Mouse (Mus musculus) intestine, embryonic 15.5 days (tissue): ENCODE measurements around the gene Fam219a. TPM values are rescaled to one million over a fixed set of nuclear protein-coding genes. Genes with fewer than 3 reads are reported as not detected.
A peak's percentile ranks its signal among the peaks of the same experiment; 100 is the strongest.

Source experiments
- ATAC-seq: fragments of 200-750 bp; cut with Nextera tagmentation; 2 replicates; pipeline ENCODE4 v1.8.0; 2017; ENCODE audit warnings: moderate TSS enrichment, moderate library complexity
- H3K27ac ChIP-seq: fragments of 300-500 bp; sonication (generic); 2 replicates; pipeline ENCODE4 v1.5.1; 2015; ENCODE audit warnings: mild to moderate bottlenecking, inconsistent platforms
- H3K27me3 ChIP-seq: fragments of 300-500 bp; sonication (generic); replicated peaks from 2 replicates; pipeline ENCODE4 v1.6.1; 2015; ENCODE audit warnings: inconsistent platforms
- H3K36me3 ChIP-seq: fragments of 300-500 bp; sonication (generic); 2 replicates; pipeline ENCODE4 v1.6.1; 2015; ENCODE audit warnings: inconsistent platforms
- H3K4me1 ChIP-seq: fragments of 300-500 bp; sonication (generic); replicated peaks from 2 replicates; pipeline ENCODE4 v1.6.1; 2015; ENCODE audit warnings: inconsistent platforms
- H3K4me2 ChIP-seq: fragments of 300-500 bp; sonication (generic); replicated peaks from 2 replicates; pipeline ENCODE4 v1.6.1; 2015; ENCODE audit warnings: mild to moderate bottlenecking, inconsistent platforms
- H3K4me3 ChIP-seq: fragments of 300-500 bp; sonication (generic); replicated peaks from 2 replicates; pipeline ENCODE4 v1.5.1; 2015; ENCODE audit warnings: inconsistent platforms
- H3K9ac ChIP-seq: fragments of 300-500 bp; sonication (generic); 2 replicates; pipeline ENCODE4 v1.6.1; 2015; ENCODE audit warnings: inconsistent platforms
- H3K9me3 ChIP-seq: fragments of 300-500 bp; sonication (generic); 2 replicates; pipeline ENCODE4 v1.6.1; 2016; ENCODE audit warnings: inconsistent platforms
- WGBS: fragments of 180-500 bp; shearing (Covaris S2); methylation state at CpG from one replicate; pipeline ENCODE4 v1.1.7; 2015; 5-methylcytosine and 5-hydroxymethylcytosine counted together
- polyA plus RNA-seq: library from polyadenylated mRNA; unstranded; fragments of >200 nt; fragmentation: Nextera tagmentation; extraction: Ambion mirVana; gene quantifications from 2 replicates; pipeline ENCODE4 v1.2.1, GENCODE M21; 2015

Gene Fam219a
- polyA plus RNA-seq, 1 experiment from 2014 or later: 2.3 TPM

DNA sequence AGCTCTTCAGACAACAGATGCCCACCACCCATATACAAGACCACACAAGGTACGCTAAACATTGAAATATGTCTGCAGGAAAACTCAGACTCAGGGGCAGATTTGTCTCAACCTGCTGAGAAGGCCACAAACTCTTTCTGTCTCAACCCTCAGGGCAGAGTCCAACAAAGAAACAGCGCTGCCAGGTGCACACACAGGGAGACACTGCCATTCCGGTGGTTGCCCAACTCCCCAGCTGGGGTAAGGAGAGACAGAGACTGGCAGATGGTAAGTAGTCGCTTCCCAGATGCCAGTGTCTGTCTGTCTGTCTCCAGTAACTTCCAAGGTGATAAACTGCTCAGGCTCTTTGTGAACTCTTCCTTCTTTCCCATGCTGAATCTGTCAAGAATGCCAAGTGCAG is 68.6 kb downstream of the Fam219a start:
- ATAC-seq: no peak
- Histone ChIP-seq H3K4me2 (no peak overlapping the region), H3K9ac (no peak overlapping the region), H3K4me3 (no peak overlapping the region), H3K27ac (no peak overlapping the region), H3K4me1 (peaks cover 25% of the 10 kb centered on the region), H3K9me3 (no peaks in the 10 kb centered on the region), H3K27me3 (peaks cover 39% of the 10 kb centered on the region), H3K36me3 (no peaks in the 10 kb centered on the region)
- 68% methylated on average over 4 of the region's 4 CpGs for WGBS

DNA sequence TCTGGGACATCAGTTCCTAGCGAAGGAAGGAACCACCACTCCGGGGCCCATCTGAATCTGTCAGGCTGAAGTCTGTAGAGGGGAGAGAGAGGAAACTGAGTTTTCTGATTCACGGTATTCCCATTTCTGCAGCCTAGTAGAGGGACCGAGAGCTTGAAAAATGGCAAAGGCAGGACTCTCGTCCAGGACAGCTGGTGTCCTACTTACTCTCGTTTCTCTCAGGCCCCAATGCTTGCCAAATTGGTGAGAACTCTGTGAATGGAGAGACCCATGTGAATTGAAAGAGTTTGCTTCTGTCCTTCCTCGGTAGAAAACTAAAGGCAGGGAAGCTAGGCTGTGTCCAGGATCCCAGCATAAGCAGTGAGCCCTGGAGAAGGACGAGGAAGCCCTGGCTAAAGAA is 69.7 kb downstream of the Fam219a start:
- no peaks in the 10 kb centered on the region for H3K36me3 ChIP-seq
- H3K9ac ChIP-seq: no peak overlapping the region
- no peak for ATAC-seq
- H3K4me1 ChIP-seq: peaks cover 25% of the 10 kb centered on the region
- no peaks in the 10 kb centered on the region for H3K9me3 ChIP-seq
- no peak overlapping the region for H3K4me2 ChIP-seq
- 74% methylated on average over 8 of the region's 8 CpGs for WGBS
- H3K27me3 ChIP-seq: peaks cover 39% of the 10 kb centered on the region
- H3K4me3 ChIP-seq: no peak overlapping the region
- H3K27ac ChIP-seq: no peak overlapping the region

DNA sequence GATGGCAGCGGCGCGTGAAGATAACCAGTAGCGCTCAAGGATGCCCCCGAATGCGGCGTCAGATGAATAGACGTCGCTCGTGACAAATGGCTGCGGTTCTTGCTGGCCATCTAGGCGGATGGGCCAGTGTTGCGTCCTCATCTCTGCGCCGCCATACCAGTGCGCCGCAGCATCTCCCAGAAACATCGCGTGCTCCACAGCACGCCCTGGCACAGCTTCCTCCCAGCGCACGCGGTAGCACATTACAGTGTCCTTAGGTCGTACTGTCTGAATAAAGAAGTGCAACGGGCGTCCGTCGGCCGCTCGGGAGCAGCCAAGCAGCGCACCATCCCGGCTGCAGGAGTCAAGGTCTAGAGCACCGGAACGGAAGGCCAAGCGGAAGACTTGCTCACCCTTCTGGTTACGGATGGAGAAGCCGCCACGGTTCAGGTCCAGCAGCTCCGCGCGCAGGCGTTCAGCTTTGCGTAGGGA is 70.4 kb downstream of the Fam219a start:
- Histone ChIP-seq H3K9me3 (no peaks in the 10 kb centered on the region), H3K27ac (no peak overlapping the region), H3K4me3 (peak overlapping the region; percentile 24), H3K4me1 (peaks cover 25% of the 10 kb centered on the region), H3K36me3 (no peaks in the 10 kb centered on the region), H3K27me3 (peaks cover 39% of the 10 kb centered on the region), H3K9ac (no peak overlapping the region), H3K4me2 (peak overlapping the region; percentile 66)
- ATAC-seq: no peak
- 22% methylated on average over 43 of the region's 43 CpGs for WGBS

DNA sequence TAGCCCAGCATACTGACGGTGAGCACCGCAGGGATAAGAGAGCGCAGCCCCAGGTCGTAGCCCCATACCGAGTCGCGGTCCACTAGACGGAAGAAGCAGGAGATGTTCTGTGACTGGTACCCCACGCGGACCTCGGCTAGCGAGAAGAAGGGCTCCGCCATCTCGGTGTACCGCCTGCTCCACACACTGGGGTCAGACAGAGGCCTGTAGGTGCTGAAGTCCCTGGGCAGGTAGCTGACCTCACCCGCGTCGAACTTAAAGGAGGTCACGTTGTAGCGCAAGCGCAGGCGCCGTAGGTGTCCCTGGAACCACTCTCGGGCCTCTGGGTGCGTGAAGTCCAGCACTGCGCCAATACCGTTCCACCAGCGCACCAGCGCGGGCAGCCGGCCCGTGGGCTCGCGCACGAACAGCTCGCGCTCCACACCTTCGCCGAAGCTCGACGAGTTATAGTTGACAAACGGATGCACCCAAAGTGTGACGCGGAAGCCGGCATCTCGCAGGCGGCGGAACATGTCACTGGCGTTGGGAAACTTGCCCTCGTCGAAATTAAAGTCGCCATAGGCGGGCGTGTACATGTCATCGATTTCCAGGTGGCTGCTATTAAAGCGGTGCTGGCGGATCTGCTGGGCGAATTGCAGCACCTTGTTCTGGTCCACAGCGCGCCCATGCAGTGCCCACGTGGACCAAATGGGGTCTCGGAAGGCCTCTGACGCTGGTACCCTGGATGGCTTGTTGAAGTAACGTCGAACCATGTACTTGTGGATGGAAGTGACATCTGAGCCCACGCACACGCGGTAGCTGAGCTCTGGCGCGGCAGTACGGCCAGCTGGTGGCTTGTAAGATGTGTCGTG is 71.1 kb downstream of the Fam219a start:
- Histone ChIP-seq H3K36me3 (no peaks in the 10 kb centered on the region), H3K9me3 (no peaks in the 10 kb centered on the region), H3K4me1 (peaks cover 25% of the 10 kb centered on the region), H3K4me2 (peak overlapping the region; percentile 66), H3K27me3 (peaks cover 39% of the 10 kb centered on the region), H3K4me3 (peak overlapping the region; percentile 28), H3K27ac (no peak overlapping the region), H3K9ac (no peak overlapping the region)
- 17% methylated on average over 72 of the region's 72 CpGs for WGBS
- no peak for ATAC-seq

DNA sequence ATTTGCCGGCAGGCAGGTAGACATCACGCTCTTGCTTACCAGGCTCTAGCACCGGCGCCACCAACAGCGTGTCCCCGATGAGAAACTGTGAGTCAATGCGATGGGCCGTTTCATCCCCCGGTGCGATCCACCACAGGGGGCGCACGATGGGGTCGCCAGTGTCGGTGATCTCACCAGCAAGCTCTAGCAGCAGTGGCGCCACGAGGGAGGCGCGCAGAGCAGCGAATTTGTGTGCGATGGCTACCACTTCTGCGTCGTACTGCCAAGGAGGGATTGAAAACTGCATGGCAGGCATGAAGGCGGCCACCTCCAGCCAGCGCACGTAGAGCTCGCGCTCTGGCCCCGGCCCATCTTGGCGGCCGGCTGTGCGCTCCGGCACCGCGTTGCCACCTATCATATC is 71.8 kb downstream of the Fam219a start:
- Histone ChIP-seq H3K4me1 (peaks cover 19% of the 10 kb centered on the region), H3K4me3 (peak overlapping the region; percentile 28), H3K9me3 (no peaks in the 10 kb centered on the region), H3K27ac (no peak overlapping the region), H3K9ac (no peak overlapping the region), H3K36me3 (no peaks in the 10 kb centered on the region), H3K4me2 (peak overlapping the region; percentile 66), H3K27me3 (peaks cover 39% of the 10 kb centered on the region)
- ATAC-seq: no peak
- WGBS: 16% methylated on average over 34 of the region's 34 CpGs

DNA sequence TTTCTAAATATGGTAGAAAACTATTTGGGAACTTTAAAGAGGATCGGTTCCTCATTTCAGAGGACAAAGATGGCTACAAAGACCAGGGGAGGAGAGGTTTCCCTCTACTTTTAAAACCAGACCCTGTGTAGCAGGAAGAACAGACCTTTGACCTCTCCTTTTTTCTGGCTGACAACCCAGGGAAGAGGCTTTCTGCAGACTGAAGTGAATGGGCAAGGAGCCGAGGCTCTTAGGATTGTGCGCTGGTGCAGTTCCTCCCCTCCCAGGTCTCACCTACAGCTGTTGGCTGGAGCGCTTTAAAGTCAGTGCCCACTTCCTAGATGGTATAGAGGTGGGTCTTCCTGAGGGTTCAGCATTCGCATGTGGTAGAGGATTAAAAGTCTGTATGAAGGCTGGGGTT is 72.3 kb downstream of the Fam219a start:
- no peak overlapping the region for H3K27ac ChIP-seq
- no peaks in the 10 kb centered on the region for H3K9me3 ChIP-seq
- peaks cover 16% of the 10 kb centered on the region for H3K4me1 ChIP-seq
- H3K36me3 ChIP-seq: no peaks in the 10 kb centered on the region
- peaks cover 39% of the 10 kb centered on the region for H3K27me3 ChIP-seq
- WGBS: 72% methylated on average over 5 of the region's 5 CpGs
- H3K9ac ChIP-seq: no peak overlapping the region
- ATAC-seq: no peak
- no peak overlapping the region for H3K4me3 ChIP-seq
- no peak overlapping the region for H3K4me2 ChIP-seq

DNA sequence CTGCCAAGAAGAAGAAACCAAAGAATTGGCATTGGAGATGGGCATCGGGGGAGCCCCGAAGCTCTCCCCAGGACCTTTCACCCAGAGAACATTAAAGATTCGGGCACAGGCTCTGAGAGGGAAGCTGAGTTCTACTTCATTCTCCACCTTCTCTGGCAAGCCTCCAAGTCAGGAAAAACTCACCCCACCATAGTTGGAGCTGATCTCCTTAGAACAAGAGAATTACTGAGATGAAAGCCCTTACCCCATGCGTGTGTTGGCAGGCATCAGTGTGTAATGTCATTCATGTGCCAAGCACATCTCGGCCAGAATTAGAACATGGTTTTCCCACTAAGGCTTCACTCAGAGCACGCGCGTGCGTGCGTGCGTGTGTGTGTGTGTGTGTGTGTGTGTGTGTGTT is 73.5 kb downstream of the Fam219a start:
- peaks cover 39% of the 10 kb centered on the region for H3K27me3 ChIP-seq
- H3K36me3 ChIP-seq: no peaks in the 10 kb centered on the region
- H3K9me3 ChIP-seq: no peaks in the 10 kb centered on the region
- no peak overlapping the region for H3K4me3 ChIP-seq
- WGBS: 85% methylated on average over 11 of the region's 11 CpGs
- no peak overlapping the region for H3K27ac ChIP-seq
- H3K4me1 ChIP-seq: peaks cover 16% of the 10 kb centered on the region
- ATAC-seq: no peak
- no peak overlapping the region for H3K9ac ChIP-seq
- H3K4me2 ChIP-seq: no peak overlapping the region

DNA sequence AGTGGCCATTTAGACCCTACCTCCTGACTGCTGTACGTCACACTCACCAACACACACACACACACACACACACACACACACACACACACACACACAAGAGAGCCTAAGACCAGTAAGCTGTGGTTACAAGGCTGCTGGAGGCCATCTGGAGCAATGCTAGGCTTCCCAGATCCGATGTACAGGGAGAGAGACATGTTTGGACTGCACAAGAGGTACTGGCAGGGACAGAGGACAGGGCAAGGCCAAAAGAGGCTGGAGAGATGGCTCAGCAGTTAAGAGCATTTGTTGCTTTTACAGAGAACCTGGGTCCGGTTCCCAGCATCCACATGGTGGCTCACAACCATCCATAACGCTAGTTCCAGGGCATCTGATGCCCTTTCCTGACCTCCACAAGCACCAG is 74.3 kb downstream of the Fam219a start:
- H3K4me1 ChIP-seq: peaks cover 16% of the 10 kb centered on the region
- H3K9ac ChIP-seq: no peak overlapping the region
- H3K4me2 ChIP-seq: no peak overlapping the region
- H3K36me3 ChIP-seq: no peaks in the 10 kb centered on the region
- H3K27ac ChIP-seq: 0 out of 2 replicates have a peak overlapping the region, but pooled peaks have one; percentile 54
- 77% methylated on average over 4 of the region's 4 CpGs for WGBS
- no peaks in the 10 kb centered on the region for H3K9me3 ChIP-seq
- H3K27me3 ChIP-seq: peaks cover 34% of the 10 kb centered on the region
- H3K4me3 ChIP-seq: no peak overlapping the region
- ATAC-seq: no peak

DNA sequence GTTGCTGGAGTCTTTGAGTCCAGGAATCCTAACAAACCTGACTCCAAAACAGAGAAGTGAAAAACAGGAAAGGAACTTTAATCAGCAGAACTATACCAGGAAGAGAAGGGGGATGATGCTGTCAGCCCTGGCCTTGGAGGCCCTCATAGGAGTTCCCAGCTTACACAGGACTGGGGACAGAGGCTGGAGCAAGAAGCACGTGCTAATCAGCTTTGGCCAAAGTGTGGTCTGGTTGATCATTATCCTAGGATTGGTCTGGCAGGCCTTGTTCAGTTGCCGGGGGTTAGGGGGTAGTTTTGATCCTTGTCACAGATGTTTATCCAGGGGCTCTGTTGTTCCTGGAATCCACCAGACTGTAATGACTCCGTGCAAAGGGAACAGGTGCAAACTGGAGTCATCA is 75.0 kb downstream of the Fam219a start:
- peak; percentile 66 for ATAC-seq
- no peak overlapping the region for H3K4me3 ChIP-seq
- H3K4me1 ChIP-seq: peaks cover 16% of the 10 kb centered on the region

DNA sequence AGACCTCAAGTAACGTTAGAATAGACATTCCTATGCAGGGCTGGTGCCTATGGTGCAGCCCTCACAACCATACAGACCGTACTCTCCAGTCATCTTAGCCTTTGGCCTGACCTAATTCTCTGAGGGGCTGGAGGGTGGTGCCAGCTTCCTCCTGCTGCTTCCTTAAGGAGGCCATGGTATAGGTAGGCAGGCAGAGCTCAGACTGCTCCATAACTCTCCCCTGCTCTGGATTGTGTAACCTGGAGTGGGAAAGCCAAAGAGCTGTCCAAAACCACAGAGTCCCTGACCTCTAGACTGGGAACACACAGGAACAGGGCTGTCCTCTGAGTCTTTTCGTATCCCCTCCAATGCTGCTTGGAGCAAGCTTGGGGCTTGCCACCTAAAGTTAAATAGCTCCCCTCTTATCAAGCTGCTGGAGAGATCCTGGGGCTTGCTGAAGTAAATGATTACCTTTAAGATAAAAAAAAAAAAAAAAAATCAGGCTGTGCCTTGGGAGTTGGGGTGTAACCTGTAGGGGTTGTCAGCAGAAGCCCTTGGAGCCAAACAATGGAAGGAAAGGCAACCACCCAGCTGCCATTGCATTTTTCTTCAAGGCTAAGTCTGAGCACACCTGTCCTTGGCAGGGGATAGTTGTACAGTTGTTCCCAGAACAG is 75.7 kb downstream of the Fam219a start:
- peaks cover 12% of the 10 kb centered on the region for H3K4me1 ChIP-seq
- H3K9ac ChIP-seq: no peak overlapping the region
- WGBS: 49% methylated on average over 3 of the region's 3 CpGs
- peak overlapping the region; percentile 70 for H3K27ac ChIP-seq
- no peaks in the 10 kb centered on the region for H3K9me3 ChIP-seq
- no peaks in the 10 kb centered on the region for H3K36me3 ChIP-seq
- H3K4me2 ChIP-seq: peak overlapping the region; percentile 4; the same call in 1 of the 2 replicates
- H3K27me3 ChIP-seq: peaks cover 19% of the 10 kb centered on the region
- peak; percentile 85 for ATAC-seq
- H3K4me3 ChIP-seq: no peak overlapping the region

More for the DNA sequence above, 75.0 kb downstream of the Fam219a start:
- Histone ChIP-seq H3K9ac (no peak overlapping the region), H3K36me3 (no peaks in the 10 kb centered on the region), H3K4me2 (no peak overlapping the region), H3K27ac (peak overlapping the region; percentile 57), H3K27me3 (peaks cover 27% of the 10 kb centered on the region), H3K9me3 (no peaks in the 10 kb centered on the region)
- 32% methylated on average over 3 of the region's 3 CpGs for WGBS

DNA sequence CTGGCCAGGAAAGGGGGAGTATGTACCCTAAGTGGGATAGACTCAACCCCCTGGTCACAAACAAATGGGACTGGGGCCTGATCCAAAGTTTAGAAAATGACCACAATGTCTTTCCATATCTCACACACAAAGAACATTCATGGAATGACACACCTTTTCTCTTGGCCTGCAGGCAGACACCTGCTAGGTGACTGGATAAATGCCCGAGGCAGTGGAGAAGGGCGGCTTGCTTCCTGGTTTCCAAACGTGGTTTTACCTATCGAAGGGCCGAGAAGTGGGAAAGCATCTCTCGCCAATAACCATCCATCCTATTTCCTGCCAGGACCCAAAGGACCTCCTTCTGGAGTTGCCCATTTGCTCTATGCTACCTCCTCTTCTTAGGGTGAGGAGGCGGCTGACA is 76.4 kb downstream of the Fam219a start:
- 0 out of 2 replicates have a peak, but pooled peaks have one; percentile 3 for ATAC-seq
- Histone ChIP-seq H3K4me3 (no peak overlapping the region), H3K4me2 (peak overlapping the region; percentile 4; the same call in 1 of the 2 replicates), H3K9me3 (no peaks in the 10 kb centered on the region), H3K4me1 (peaks cover 6% of the 10 kb centered on the region), H3K27ac (peak overlapping the region; percentile 70), H3K27me3 (peaks cover 13% of the 10 kb centered on the region), H3K36me3 (no peaks in the 10 kb centered on the region), H3K9ac (no peak overlapping the region)
- WGBS: 74% methylated on average over 7 of the region's 7 CpGs

DNA sequence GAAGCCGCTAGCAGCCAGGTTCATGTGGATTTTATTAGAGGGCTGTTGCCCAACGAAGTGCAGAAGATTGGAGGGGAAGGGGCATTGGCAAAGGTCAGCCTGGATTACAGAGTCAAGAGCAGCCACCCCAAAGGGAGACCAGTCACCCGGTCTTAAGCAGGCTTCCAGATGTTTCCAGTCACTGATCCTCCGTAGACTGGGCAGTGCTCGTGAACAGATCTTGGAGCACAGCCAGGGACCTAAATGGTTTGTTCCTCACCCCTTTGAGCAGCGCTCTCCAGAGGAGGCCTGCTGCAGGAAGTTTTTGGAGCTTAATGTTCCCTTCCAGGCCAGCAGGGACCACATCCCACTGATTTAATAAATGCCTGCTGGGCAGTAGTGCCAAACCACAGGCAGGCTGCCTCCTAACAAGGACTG is 87.7 kb downstream of the Fam219a start:
- no peaks in the 10 kb centered on the region for H3K27me3 ChIP-seq
- no peaks in the 10 kb centered on the region for H3K9me3 ChIP-seq
- peaks cover 12% of the 10 kb centered on the region for H3K4me1 ChIP-seq
- no peak overlapping the region for H3K9ac ChIP-seq
- H3K4me3 ChIP-seq: no peak overlapping the region
- peak; percentile 69 for ATAC-seq
- 44% methylated on average over 6 of the region's 6 CpGs for WGBS
- no peak overlapping the region for H3K4me2 ChIP-seq
- H3K36me3 ChIP-seq: no peaks in the 10 kb centered on the region
- peak overlapping the region; percentile 32 for H3K27ac ChIP-seq
